Mouse (Mus musculus): ENCODE data around the gene Dusp10. TPM values are rescaled to one million over a fixed set of nuclear protein-coding genes. Genes with fewer than 3 reads are reported as not detected.

Gene Dusp10
- total RNA-seq (2015) (5.3 and 7.5 TPM in 2 replicates), total RNA-seq (2017) (4.3 and 7.4 TPM in 2 replicates)

DNA sequence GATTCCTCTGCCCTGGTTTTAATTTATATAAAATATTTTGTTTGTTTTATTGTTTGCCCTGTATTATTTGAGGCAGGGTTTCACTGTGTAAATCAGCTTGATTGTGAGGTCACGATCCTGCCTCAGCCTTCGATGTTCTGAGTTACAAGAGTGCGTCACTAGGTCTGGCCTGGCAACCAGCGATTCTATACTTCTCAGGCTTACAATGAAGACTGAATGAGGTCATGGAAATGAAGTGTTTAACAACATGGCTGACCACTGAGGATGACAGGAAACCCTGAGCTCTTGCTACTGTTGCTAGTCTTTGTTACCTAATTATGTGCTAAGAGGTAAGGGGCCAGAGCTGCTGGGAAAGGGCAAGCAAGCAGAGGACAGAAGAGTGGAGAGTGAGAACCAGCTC lies at the start of gene Dusp10:
Dusp10 (plus strand) TSS at position 197 of the 400 bp plus-strand sequence.
- peak; percentile 45 for ATAC-seq (ENCODE audit: poor library complexity, severe bottlenecking)

DNA sequence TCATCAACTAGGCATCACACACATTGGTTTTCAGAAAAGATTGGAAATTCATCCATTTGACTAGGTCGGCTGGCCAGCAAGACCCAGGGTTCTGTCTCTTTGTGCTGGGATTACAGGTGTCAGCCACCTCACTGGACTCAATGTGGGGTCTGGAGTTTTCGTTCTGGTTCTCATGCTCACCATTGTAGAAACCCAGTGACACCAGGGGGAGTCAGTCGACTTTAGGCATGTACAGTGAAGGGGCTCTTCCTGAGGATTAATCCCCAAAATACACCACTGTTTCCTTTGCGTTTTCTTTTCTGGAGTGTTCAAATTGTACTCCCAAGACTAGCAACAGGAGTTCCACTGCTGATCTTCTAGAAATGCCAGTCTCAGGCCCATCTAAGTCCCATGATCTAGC lies 47.8 kb upstream of the Dusp10 start:
- ATAC-seq (ENCODE audit: poor library complexity, severe bottlenecking), result no peak

DNA sequence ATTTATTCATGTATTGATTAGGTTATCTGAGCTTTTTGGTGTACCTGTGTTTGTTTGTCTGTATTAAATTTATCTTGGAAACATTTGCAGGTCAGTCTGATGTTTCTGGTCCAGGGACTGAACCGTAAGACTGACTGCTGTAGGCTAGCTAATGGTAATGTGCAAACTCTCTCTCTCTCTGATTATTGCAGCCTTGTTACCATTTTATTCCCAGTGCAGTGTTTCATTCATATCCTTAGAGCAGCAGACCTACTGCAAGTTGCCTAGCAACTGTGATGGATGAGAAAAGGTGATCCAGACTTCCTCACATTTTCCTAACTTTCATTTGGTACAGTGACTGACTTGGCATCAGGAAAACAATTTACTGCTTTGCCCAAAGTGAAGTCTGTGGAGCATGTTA lies 43.8 kb upstream of the Dusp10 start:
- no peak for ATAC-seq (ENCODE audit: poor library complexity, severe bottlenecking)

DNA sequence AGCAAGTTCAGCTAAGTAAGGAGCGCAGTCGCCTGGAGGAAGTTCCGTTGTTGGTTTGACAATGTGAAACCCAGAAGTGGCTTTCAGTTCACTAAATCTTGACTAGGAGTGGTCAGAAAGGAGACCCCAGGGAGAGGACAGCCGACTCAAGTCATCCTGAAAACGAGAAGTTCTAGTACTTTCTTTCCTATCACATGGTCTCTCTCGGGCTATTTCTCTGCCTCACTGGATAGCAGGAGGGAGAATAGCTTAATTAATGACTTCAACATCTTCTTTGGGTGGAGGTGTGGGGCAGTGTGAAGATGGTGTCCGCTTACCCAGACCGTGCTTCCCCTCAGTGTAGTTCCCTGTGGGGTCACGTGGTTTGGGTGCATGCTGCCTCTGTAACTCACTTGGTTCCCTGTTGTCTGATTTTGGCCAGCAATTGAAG lies 33.3 kb upstream of the Dusp10 start:
- ATAC-seq (ENCODE audit: poor library complexity, severe bottlenecking), result peak; percentile 87

DNA sequence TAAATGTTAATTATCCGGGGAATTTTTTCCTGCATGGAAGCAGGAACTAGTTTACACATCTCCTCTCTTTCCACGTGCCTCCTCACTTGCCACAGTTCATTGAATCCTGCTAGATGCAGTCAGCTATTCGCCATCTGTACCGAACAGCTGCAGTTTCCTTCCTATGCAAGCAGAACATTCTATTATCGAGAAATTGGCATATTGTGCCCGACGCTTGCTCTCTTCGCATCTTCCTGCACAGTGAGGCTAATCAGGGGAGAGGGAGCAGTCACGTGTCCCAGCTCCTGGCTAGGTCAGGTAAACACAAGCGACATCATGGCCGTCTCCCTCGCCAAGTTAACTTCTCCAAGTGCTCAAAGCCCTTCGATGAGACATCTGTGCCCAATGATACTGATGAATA lies 31.0 kb upstream of the Dusp10 start:
- no peak for ATAC-seq (ENCODE audit: poor library complexity, severe bottlenecking)

DNA sequence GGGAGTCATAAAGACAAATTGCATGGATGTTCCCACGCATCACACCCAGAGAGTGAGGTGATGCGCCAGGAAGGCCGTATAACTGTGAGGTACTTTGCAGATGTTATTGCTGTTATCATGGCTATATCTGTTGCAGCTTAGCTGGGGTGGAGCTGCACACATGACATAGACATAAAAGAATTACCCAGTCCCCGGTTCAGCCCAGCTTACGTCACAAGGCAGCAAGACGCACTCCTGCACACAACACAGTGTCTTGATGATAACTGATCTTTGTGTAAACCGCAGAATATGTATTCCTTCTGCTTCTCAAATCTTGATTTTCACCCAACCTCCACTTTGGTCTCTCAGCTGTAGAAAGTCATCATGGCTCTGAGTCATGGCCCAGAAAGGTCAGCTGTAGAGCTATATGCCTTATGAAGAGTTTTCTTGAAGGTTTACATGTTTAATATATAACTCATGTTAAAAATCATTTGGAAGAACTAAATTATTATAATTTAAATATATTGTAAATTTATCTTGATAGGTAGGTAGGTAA lies 25.3 kb upstream of the Dusp10 start:
- ATAC-seq (ENCODE audit: poor library complexity, severe bottlenecking), result no peak

DNA sequence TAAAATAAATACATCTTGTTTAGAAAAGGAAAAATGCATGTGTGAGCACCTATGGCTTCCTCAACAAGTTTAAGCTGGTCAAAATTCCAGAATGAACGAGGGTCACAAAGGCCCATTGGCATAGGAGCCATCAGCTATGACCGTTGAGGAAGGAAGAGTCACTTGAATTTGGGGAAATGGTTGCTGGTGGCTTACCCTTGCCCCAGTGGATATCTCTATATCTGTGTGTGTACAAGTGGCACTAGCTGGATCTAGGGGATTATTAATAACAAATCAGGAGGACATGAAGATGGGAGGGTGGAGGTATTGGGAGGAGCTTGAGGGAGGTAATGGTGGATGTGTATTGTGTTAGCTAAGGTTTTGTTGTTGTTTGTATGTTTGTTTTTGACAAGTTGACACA lies 21.2 kb upstream of the Dusp10 start:
- no peak for ATAC-seq (ENCODE audit: poor library complexity, severe bottlenecking)

DNA sequence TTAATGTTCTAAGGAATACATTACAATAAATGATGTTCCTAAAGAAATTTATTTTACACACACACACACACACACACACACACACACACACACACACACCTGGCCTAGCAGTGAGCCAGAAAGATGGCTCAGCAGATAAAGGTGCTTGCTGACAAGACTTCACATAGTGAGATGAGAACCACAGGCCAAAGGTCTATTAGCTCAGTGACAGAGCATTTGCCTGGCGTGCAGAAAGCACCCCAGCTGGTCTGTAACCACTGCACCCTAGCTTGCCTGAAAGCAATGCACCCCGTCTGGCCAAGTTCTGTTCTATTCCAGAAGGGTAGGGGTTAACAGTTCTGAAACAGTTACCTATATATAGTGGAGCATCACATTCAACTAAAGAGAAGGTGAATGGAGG lies 15.9 kb upstream of the Dusp10 start:
- ATAC-seq (ENCODE audit: poor library complexity, severe bottlenecking), result no peak

DNA sequence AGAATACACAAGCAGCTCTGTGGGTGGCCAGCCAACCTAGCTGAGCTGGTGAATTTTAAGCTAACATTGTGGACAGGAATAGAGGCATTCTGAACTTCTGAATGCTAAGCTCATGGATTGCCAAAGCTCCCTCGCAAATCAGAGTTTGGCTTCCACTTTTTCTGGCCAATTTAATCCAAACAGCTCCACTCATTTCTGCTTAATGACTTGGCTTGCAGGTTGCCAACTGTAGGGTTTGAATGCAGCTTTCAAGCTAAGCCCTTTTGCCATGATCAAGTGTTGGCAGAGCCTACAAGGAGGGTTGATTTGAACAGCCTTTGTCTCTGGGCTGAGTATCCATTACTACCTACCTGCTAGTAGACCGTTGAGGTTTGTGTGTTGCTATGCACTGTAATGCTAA lies 10.6 kb upstream of the Dusp10 start:
- no peak for ATAC-seq (ENCODE audit: poor library complexity, severe bottlenecking)

DNA sequence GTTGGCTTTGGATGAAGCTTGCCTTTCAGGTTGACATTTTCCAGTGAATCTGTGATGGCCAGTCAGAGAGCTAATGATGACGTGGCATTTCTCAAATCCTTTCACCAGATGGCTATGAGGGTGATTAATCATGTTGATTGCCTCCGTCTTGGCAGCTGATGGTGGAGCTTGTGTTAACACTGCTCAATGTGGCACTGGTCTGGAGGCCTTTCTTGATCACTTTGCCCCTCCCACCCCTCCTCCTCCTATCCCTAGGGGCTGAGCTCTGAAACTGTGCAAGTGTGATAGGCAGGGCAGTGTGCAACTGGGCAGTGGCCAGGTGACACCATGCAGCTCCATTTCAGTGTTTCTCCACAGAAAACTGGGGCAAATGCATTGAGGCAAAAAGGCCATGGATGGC lies 8.8 kb upstream of the Dusp10 start:
- ATAC-seq (ENCODE audit: poor library complexity, severe bottlenecking), result no peak

DNA sequence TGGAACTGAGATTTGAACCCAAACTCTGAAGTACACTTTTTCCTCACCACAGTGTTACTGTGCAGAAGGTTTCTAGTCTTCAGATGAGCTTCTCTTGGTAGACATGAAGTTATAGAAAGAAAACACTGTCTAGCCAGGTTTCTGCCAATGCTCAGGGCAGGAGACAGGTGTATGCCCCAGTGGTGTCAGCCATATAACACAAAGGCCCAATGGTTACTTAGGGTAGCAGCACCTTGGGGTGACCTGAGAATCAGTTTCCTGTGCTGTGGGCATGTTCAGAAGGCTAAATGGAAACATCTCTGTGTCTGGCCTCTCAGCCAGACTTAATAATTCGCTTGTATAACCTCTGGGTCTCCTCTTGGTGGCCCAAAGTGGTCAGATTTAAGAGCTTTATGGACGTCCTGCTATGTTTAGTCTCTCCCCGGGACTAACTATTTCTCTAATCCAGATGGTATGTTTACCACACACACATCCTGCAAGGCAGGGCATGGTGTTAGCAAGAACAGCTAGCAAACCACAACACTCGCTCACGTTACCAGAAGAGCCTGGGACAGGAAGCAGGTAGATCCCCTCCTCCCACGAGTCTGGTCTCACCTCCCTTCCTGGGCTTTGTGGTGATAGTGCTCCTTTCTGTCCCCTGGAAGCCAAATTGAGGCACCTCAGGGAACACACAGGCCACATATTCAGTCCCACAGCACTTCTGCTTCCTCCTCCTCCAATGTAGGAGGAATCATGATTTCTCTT lies 7.6 kb upstream of the Dusp10 start:
- peak; percentile 77 for ATAC-seq (ENCODE audit: poor library complexity, severe bottlenecking)

DNA sequence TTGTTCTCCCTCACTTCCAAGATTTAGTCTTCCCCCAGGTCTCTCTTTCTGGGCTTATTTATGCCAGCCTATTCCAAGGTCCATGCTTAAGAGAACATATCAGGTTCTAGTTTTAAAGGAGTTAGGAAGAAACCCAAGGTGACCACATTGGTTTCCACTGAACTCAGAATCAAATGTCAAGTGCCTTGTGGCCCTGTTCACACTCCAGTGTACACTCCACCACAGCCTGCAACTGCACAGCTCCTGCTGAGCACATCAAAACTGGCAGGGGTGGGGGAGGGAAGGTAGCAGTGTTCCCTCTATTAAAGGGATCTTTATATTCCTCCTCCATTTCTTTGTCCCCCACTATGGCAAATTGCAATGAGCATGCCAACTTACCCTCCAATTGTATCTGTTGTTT lies 7.0 kb upstream of the Dusp10 start:
- no peak; the same call in 1 of the 2 replicates for ATAC-seq (ENCODE audit: poor library complexity, severe bottlenecking)

DNA sequence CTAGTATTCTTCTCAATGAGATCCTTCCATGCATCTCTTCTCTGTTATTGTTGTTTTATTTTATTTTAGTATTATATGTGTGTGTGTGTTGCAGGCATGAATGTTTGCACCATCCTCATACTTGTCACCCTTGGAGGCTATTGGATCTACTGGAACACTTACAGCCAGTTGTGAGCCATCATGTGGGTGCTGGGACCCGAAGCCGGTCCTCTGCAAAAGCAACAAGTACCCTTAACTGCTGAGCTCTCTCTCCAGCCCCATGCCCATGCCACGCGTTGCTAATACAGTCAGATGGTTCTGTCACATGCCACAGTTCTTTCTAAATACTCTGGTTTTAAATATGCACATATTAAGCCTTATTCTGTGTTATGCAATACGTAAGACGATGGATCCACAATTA lies 1.8 kb upstream of the Dusp10 start:
- ATAC-seq (ENCODE audit: poor library complexity, severe bottlenecking), result no peak

DNA sequence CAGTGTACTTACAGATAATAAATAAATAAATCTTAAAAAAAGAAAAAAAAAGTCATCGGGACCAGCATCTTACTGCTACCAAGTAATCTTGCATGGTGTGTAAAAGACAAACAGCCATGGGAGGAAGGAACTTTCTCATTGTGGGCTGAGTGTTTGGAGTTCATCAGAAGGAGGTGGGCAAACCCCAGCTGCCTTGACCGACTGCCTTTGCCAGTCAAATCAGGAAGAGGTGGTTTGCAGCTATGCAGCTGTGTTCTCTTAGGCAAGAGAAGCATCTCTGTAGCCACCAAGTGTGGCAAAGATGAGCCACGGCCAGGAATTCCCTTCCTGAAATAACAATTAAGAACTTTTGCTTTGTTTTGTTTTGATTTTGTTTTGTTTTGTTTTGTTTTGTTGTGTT lies 989 bp downstream of the Dusp10 start:
- peak; percentile 61 for ATAC-seq (ENCODE audit: poor library complexity, severe bottlenecking)

DNA sequence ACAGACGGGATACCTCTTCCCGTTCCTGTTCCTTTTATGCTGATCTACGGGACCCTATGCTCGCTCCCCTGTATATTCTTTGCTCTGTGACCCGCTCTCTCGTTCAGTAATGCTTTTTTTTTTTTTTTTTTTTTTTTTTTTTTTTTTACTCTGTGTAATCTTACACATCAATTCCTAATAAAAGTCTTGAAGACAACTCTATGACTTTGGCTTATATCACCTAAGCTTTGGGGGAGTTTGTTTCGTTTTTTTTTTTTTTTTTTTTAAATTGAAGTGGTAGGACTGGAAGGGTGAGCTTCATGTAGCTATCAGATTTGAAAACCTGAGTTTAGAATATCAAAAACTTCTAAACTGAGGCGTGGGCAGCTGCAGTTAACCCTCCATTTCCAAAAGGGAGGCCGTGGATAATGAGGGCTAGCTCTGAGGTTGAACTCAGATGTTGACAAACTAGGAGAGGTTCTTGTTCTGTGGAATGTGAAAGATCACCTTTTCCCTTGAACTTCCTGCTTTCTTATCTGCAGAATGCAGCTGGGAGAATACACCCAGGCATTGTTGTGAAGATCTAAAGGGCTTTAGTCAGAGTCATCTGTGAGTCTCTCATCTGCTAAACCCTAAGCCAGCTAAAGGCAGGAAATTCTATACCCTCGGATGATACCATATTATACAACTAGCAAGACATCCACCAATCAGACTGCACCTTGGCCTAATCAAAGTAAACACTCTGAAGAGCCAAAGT lies 3.1 kb downstream of the Dusp10 start:
- ATAC-seq (ENCODE audit: poor library complexity, severe bottlenecking), result no peak

DNA sequence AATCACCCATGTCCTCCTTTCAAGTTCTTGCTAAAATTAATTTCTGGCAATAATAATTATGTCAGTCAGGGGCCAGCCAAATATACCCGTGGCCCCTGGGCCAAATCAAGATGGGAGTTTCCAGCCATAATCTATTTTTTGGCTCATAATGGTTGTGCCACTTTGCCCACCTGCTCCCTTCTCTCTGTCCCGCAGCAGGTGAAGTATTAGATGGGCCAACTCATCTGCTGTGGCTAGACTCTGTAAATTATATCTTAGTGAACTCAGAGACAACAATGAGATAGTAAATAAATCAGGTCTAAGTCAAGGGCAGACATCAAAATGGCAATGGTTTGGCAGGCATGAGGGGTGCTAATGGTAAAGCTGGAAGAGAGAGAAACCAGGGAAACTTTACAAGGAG lies 4.5 kb downstream of the Dusp10 start:
- no peak for ATAC-seq (ENCODE audit: poor library complexity, severe bottlenecking)

DNA sequence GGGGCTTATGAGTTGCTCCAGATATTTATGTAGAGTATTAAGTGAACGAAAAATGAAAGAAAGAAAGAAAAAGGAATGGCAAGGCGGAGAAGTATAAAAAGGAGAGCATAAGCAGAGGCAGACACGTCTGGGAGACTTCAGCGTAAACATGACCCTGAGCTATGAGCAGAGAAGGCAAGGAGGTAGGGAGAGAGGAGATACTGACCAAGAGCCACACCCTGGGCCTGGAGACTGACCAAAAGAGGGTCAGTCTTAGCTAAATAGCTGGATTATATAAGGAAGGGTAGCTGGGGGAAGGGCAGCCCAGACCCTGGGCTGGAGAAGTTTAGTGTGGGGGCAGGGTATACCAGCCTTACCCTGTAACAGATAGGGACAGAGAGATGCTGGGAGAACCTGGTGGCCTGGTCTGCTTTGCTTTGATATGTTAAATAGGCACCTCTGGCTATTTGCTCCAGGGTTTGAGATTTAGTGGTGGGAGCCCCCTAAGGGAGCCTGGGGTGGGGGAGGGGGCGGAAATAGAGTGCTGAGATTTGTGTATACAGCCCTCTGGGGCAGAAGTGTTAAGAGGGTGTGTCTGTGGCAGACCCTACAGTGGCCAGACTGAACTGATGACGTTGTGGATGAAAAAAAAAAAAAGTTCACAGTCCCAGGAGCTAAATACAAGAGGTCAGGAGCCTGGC lies 6.1 kb downstream of the Dusp10 start:
- no peak for ATAC-seq (ENCODE audit: poor library complexity, severe bottlenecking)

DNA sequence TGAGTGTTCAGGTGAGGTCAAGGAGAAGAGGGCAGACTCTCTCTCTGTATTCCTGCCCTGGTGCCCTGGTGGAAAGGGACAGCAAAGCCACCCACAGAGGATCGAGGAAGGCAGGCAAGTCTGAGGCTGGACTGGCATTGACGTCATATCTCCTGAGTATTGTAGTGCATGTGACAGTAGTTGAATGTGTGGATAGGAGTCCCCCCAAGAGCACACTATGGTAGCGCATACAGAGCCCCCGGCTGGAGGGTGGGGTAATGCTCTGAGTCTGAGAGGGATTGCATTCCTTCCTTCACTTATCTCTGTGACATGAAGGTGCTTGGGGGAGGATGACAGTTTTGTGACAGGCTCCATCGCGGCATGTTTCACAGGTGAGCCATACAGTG lies 6.6 kb downstream of the Dusp10 start:
- no peak for ATAC-seq (ENCODE audit: poor library complexity, severe bottlenecking)

DNA sequence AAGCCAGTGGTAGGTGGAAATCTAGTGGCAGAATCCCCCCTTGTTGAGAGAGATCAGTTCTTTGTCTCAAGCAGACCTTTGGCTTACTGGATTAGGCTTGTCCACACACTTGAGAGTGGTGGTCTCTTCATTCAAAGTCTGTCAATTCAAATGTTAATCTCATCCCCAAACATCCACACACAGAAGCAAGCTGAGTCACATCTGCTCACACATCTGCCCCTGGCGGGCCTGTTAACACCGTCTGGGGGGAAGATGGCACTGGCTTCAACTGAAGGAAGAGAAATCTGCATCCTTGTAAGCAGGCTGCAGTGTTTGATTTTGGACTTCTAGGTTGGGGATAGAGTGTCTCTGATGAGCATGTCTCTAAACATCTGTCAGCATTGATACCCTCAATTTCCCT lies 10.9 kb downstream of the Dusp10 start:
- ATAC-seq (ENCODE audit: poor library complexity, severe bottlenecking), result no peak

DNA sequence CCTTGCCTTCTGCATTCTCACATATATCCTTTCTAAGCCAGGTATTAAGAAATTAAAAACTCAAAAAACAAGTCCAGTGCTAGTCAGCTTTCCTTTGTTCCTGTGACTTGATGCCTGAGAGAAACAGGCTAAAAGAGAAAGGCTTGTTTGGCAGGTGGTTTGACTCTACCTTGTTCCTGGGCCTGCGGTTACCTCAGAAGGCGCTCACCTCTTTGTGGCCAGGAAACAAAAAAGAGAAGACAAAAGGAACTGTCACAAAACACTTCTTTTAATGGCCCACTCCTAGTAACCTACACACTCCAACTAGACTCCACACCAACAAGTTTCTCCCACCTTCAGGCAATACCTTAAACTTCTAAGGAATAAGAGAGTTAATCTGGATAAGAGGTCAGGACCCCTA lies 11.5 kb downstream of the Dusp10 start:
- ATAC-seq (ENCODE audit: poor library complexity, severe bottlenecking), result no peak

DNA sequence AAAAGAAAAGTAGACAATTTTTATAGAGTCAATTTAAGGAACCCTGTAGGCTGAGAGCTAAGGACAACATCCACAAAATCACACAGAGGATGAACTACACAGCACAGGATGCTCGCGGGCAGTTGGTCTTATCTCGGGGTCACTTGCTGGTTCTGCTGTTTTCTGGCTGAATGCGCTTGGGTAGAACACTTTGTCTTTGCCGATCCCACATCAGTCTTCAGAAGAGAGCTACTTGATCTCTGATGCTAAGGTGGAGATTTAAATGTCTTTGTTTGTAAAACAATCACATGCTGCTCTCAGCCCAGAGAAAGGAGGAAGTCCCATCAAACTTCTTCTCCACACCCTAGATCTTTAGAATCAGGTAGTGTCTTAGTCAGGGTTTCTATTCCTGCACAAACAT lies 12.0 kb downstream of the Dusp10 start:
- ATAC-seq (ENCODE audit: poor library complexity, severe bottlenecking), result peak; percentile 68

DNA sequence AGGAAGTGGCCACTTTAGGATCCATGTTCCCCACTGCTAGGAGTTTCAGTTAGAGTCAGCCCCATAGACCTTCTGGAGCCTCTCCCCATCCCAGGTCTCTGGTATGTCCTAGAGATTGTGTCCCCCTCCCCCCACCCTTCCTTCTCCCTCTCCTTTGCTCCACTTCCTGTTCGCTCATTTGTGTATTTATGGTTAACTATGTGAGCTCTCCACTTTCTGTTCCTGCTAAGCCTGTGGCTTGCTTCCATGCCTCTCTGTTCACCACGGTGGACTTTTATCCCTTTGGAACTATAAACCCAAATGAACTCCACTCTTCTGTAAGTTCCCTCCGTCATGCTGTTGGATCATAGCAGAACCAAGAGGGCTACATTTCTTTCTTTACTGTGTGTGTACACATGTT lies 13.9 kb downstream of the Dusp10 start:
- ATAC-seq (ENCODE audit: poor library complexity, severe bottlenecking), result peak; percentile 58
